Mouse (Mus musculus) heart, postnatal 0 days (tissue): Measurements from ENCODE around the gene Rxra. TPM values are rescaled to one million over a fixed set of nuclear protein-coding genes. Genes with fewer than 3 reads are reported as not detected.

Experiments
- ATAC-seq: fragments of 200-750 bp; cut with Nextera tagmentation; 2 replicates; pipeline ENCODE4 v1.8.0; 2017; ENCODE audit warnings: low read depth, moderate number of reproducible peaks, moderate library complexity; ENCODE audit not compliant: insufficient read depth
- DNase-seq: peaks from one replicate; pipeline ENCODE4 v3.0.0-alpha.2; 2016; ENCODE audit warnings: low spot score
- H3K27ac ChIP-seq: fragments of 300-500 bp; sonication (generic); 2 replicates; pipeline ENCODE4 v1.5.1; 2014; ENCODE audit warnings: low read depth, mild to moderate bottlenecking
- H3K27me3 ChIP-seq: fragments of 300-500 bp; sonication (generic); 2 replicates; pipeline ENCODE4 v1.6.1; 2014; ENCODE audit warnings: low read length, mixed read lengths; ENCODE audit not compliant: control insufficient read depth, insufficient read depth
- H3K36me3 ChIP-seq: fragments of 300-500 bp; sonication (generic); replicated peaks from 2 replicates; pipeline ENCODE4 v1.6.1; 2014; ENCODE audit warnings: low read length, mixed read lengths; ENCODE audit not compliant: control insufficient read depth, insufficient read depth
- H3K4me1 ChIP-seq: fragments of 300-500 bp; sonication (generic); 2 replicates; pipeline ENCODE4 v1.6.1; 2014; ENCODE audit warnings: antibody characterized with exemption; ENCODE audit not compliant: control insufficient read depth, insufficient read depth
- H3K4me2 ChIP-seq: fragments of 300-500 bp; sonication (generic); 2 replicates; pipeline ENCODE4 v1.6.1; 2014; ENCODE audit warnings: low read depth, mild to moderate bottlenecking, low read length, moderate library complexity
- H3K4me3 ChIP-seq: fragments of 300-500 bp; sonication (generic); 2 replicates; pipeline ENCODE4 v1.5.1; 2014; ENCODE audit warnings: low read depth, low read length
- H3K9ac ChIP-seq: fragments of 300-500 bp; sonication (generic); replicated peaks from 2 replicates; pipeline ENCODE4 v1.6.1; 2014; ENCODE audit warnings: low read depth, low read length, mixed read lengths
- H3K9me3 ChIP-seq: fragments of 300-500 bp; sonication (generic); replicated peaks from 2 replicates; pipeline ENCODE4 v1.6.1; 2016; ENCODE audit warnings: low read length; ENCODE audit not compliant: control insufficient read depth
- CTCF ChIP-seq: IDR thresholded peaks from 2 replicates; pipeline ENCODE4 v1.5.1; 2016; ENCODE audit warnings: antibody characterized with exemption, control low read depth, low read depth
- EP300 ChIP-seq: IDR thresholded peaks from 2 replicates; pipeline ENCODE4 v1.6.1; 2016; ENCODE audit warnings: antibody characterized with exemption, low read depth
- WGBS: fragments of 180-500 bp; shearing (Covaris S2); extraction: QIAGEN DNeasy Blood & Tissue Kit; methylation state at CpG from one replicate; pipeline ENCODE4 v1.1.7; 2014; 5-methylcytosine and 5-hydroxymethylcytosine counted together
- polyA plus RNA-seq: library from polyadenylated mRNA; unstranded; fragments of >200 nt; fragmentation: Nextera tagmentation; extraction: Ambion mirVana; gene quantifications from 2 replicates; pipeline ENCODE4 v1.2.1, GENCODE M21; 2015
- total RNA-seq: library from RNA; depleted of rRNA; stranded (reverse); fragments of >200 nt; gene quantifications from 2 replicates; pipeline ENCODE4 v1.2.3, GENCODE M21; 2014; ENCODE audit warnings: low replicate concordance

Gene Rxra
- total and polyA plus RNA-seq, 2 experiments from 2014 or later, result 5.5 to 56.9 TPM

DNA sequence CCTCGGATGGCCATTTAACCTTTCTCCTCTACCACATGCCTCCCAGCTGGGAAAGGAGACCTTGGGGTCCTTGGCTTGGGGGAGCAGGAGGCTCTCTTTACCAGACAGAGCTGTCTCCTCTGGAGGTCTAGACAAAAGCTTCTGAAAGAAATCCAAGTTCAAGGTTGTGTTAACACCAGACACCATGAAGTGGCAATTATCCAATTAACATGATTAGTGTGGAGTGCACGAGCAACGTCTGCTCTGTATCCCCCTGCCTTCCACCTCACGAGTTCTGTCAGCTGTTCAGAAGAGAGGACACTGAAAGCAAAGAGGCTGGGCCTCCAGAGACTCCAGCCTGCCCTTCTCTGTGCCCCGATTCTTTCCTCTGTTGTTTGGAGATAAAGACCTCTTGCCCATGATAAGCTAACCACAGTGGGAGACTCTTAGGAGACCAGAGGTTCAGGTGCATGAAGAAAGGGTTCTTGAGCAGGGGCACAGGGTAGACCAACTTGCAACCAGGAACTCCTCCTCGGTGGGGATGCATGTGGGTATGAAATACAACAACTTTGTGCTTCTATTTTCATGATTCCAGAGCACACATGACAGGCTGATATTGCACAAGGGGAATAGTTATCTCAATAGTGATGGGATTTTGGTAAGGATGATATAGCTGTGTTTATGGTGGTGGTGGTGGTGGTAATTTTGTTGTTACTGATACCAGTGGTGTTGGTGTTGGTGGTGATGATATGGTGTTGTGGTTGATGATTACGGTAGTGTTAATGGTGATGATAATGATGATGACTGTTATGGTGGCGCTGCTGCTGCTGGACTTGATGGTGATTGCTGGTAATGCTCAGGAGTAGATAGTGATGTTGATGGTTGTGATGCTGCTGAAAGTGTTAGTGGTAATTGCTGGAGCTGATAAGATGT is 21.7 kb upstream of the Rxra start:
- H3K9ac ChIP-seq, result no peak overlapping the region
- no peak for TF ChIP-seq EP300
- no peak for TF ChIP-seq CTCF
- 52% methylated on average over 8 of the region's 8 CpGs for WGBS
- no peak overlapping the region for H3K4me2 ChIP-seq
- H3K4me3 ChIP-seq, result no peak overlapping the region
- ATAC-seq, result no peak
- H3K27me3 ChIP-seq, result no peaks in the 10 kb centered on the region
- DNase-seq, result no peak
- H3K27ac ChIP-seq, result no peak overlapping the region
- H3K4me1 ChIP-seq, result 0 out of 2 replicates have a peak, but pooled peaks cover 8% of the 10 kb centered on the region
- H3K9me3 ChIP-seq, result no peaks in the 10 kb centered on the region
- H3K36me3 ChIP-seq, result no peaks in the 10 kb centered on the region

- Histone ChIP-seq H3K9ac (no peak overlapping the region), H3K9me3 (no peaks in the 10 kb centered on the region), H3K27me3 (no peaks in the 10 kb centered on the region), H3K27ac (no peak overlapping the region), H3K4me1 (0 out of 2 replicates have a peak, but pooled peaks cover 8% of the 10 kb centered on the region), H3K36me3 (no peaks in the 10 kb centered on the region), H3K4me2 (no peak overlapping the region), H3K4me3 (no peak overlapping the region)
- ATAC-seq (no peak), DNase-seq (no peak)
- TF ChIP-seq EP300 (no peak), CTCF (no peak)
These were observed 19.7 kb upstream of the Rxra start for GRCm38 (mm10) chr2:27656576-27656975.

DNA sequence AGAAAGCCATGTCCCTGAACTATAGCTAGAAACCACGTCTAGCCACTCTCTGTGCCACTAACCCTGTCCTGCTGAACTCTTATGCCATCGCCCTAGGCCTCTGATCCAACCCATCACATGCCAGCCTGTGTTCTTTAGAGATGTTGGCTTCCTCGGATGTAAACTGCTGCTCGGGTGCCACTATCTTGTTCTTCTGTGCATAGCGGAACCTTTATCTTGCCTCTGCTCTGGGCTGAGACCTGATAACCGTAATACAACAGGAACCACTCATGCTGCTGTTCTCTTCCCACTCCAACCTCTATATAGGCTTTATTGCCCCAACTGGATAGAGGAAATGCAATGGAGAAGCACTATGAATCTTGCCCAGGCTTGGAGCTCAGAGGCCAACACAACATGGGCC is 11.0 kb upstream of the Rxra start:
- Histone ChIP-seq H3K4me1 (no peaks in the 10 kb centered on the region), H3K36me3 (no peaks in the 10 kb centered on the region), H3K4me3 (no peak overlapping the region), H3K4me2 (no peak overlapping the region), H3K27me3 (no peaks in the 10 kb centered on the region), H3K9ac (no peak overlapping the region), H3K9me3 (no peaks in the 10 kb centered on the region), H3K27ac (no peak overlapping the region)
- DNase-seq (no peak), ATAC-seq (no peak)
- WGBS, result 43% methylated on average over 6 of the region's 6 CpGs
- no peak for TF ChIP-seq EP300
- no peak for TF ChIP-seq CTCF

DNA sequence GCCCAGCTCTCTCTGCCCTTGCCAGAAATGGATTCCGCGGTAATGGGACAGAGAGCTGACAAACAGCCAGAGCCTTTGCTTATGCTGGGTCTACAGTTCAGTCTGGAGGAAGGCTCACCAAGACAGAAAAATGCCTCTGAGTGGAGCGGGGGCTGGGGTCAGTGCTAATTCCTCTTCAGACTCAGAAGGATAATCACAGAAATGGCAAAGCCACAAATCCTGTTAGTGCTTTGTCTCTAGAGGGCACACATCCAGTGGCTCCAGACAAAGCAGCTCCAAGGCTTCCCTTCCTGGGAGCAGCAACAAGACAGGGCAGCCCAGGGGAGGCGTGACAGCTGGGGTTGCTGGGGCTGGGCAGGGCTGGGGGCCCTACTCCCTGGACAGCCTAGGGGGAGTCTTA is 9.5 kb upstream of the Rxra start:
- H3K36me3 ChIP-seq, result no peaks in the 10 kb centered on the region
- 0 out of 2 replicates have a peak, but pooled peaks cover 1% of the 10 kb centered on the region for H3K4me1 ChIP-seq
- H3K4me3 ChIP-seq, result no peak overlapping the region
- H3K27me3 ChIP-seq, result no peaks in the 10 kb centered on the region
- H3K9me3 ChIP-seq, result no peaks in the 10 kb centered on the region
- ATAC-seq, result no peak
- TF ChIP-seq CTCF (no peak), EP300 (no peak)
- no peak overlapping the region for H3K4me2 ChIP-seq
- no peak overlapping the region for H3K27ac ChIP-seq
- no peak overlapping the region for H3K9ac ChIP-seq
- 69% methylated on average over 4 of the region's 4 CpGs for WGBS
- no peak for DNase-seq

DNA sequence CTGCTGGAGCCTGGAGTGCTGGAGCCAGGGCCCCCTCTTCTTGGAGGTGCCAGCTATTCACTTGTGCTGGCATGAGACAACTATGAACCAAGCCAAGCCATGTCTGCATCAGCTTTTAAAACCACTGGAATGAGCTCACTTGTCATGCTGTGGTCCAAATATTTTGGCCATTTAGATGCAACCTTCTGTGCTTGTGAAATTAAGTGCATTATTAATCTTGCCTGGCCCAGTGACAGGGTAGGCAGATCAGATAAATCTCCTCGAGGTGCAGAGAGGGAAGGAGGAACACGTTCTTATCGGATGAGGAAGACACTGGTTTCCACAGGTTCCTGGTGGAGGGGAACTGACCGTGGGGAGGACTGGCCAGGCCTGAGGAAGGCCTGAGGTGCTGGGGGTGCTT is 8.6 kb upstream of the Rxra start:
- H3K4me2 ChIP-seq, result no peak overlapping the region
- ATAC-seq, result no peak
- no peak overlapping the region for H3K27ac ChIP-seq
- WGBS, result 70% methylated on average over 4 of the region's 4 CpGs
- no peaks in the 10 kb centered on the region for H3K27me3 ChIP-seq
- H3K4me3 ChIP-seq, result no peak overlapping the region
- H3K4me1 ChIP-seq, result 0 out of 2 replicates have a peak, but pooled peaks cover 5% of the 10 kb centered on the region
- H3K36me3 ChIP-seq, result no peaks in the 10 kb centered on the region
- DNase-seq, result no peak
- H3K9me3 ChIP-seq, result no peaks in the 10 kb centered on the region
- no peak overlapping the region for H3K9ac ChIP-seq
- TF ChIP-seq CTCF, result no peak
- no peak for TF ChIP-seq EP300

- DNase-seq (no peak), ATAC-seq (no peak)
- Histone ChIP-seq H3K27ac (no peak overlapping the region), H3K4me3 (no peak overlapping the region), H3K4me2 (no peak overlapping the region), H3K9me3 (no peaks in the 10 kb centered on the region), H3K4me1 (0 out of 2 replicates have a peak, but pooled peaks cover 5% of the 10 kb centered on the region), H3K36me3 (no peaks in the 10 kb centered on the region), H3K27me3 (no peaks in the 10 kb centered on the region), H3K9ac (no peak overlapping the region)
- TF ChIP-seq EP300 (no peak), CTCF (no peak)
- 60% methylated on average over 5 of the region's 5 CpGs for WGBS
These were observed 5.5 kb upstream of the Rxra start for GRCm38 (mm10) chr2:27670746-27671145.
